Mouse (Mus musculus) induced T-regulatory cell, adult 2 months (primary cell): ENCODE measurements at regions not wholly inside any gene's neighbourhood (a gene's known extent, or its start where the extent isn't known, plus 50 kb on each side); places are given as distances from the start of the nearest gene placed in this dataset.

ENCODE experiments used
- DNase-seq: peaks from one replicate; pipeline ENCODE4 v3.0.0-alpha.2; 2012; ENCODE audit warnings: low read depth

GRCm38 (mm10) chr14:72942571-72942970 lies 106.3 kb downstream of the Cysltr2 start:
- DNase-seq = no peak

- DNase-seq = no peak
These were observed 109.9 kb downstream of the Cysltr2 start for GRCm38 (mm10) chr14:72939067-72939393.

GRCm38 (mm10) chr14:72938382-72939066 lies 110.4 kb downstream of the Cysltr2 start:
- DNase-seq = no peak

GRCm38 (mm10) chr14:72933598-72933997 lies 115.3 kb downstream of the Cysltr2 start:
- DNase-seq = no peak

- DNase-seq = no peak
These were observed 116.6 kb downstream of the Cysltr2 start for GRCm38 (mm10) chr14:72932296-72932695.

- no peak for DNase-seq
These were observed 147.6 kb downstream of the Cysltr2 start for GRCm38 (mm10) chr14:72901171-72901926.

- no peak for DNase-seq
These were observed 149.3 kb downstream of the Cysltr2 start for GRCm38 (mm10) chr14:72899630-72900029.

GRCm38 (mm10) chr14:72892316-72892715 lies 156.6 kb downstream of the Cysltr2 start:
- DNase-seq = no peak

- no peak for DNase-seq
These were observed 159.3 kb downstream of the Cysltr2 start for GRCm38 (mm10) chr14:72889663-72890062.

- peak; percentile 52 for DNase-seq
These were observed 161.3 kb downstream of the Cysltr2 start for GRCm38 (mm10) chr14:72887470-72888071.

GRCm38 (mm10) chr14:72886935-72887369 lies 162.0 kb downstream of the Cysltr2 start:
- peak; percentile 66 for DNase-seq

GRCm38 (mm10) chr14:72885824-72886223 lies 163.1 kb downstream of the Cysltr2 start:
- no peak for DNase-seq

- DNase-seq = no peak
These were observed 164.4 kb downstream of the Cysltr2 start for GRCm38 (mm10) chr14:72884561-72884960.

- DNase-seq = no peak
These were observed 167.3 kb upstream of the Fndc3a start for GRCm38 (mm10) chr14:72877132-72877531.

- DNase-seq = no peak
These were observed 163.7 kb upstream of the Fndc3a start for GRCm38 (mm10) chr14:72873494-72873893.

- peak; percentile 34 for DNase-seq
These were observed 159.5 kb upstream of the Fndc3a start for GRCm38 (mm10) chr14:72869188-72869749.

- no peak for DNase-seq
These were observed 157.1 kb upstream of the Fndc3a start for GRCm38 (mm10) chr14:72866896-72867295.

- DNase-seq = no peak
These were observed 155.7 kb upstream of the Fndc3a start for GRCm38 (mm10) chr14:72865531-72865930.

- DNase-seq = no peak
These were observed 155.0 kb upstream of the Fndc3a start for GRCm38 (mm10) chr14:72864792-72865191.

- DNase-seq = no peak
These were observed 154.3 kb upstream of the Fndc3a start for GRCm38 (mm10) chr14:72864130-72864529.

- peak; percentile 40 for DNase-seq
These were observed 153.2 kb upstream of the Fndc3a start for GRCm38 (mm10) chr14:72862806-72863526.

GRCm38 (mm10) chr14:72854226-72854625 lies 144.4 kb upstream of the Fndc3a start:
- no peak for DNase-seq
